Mouse (Mus musculus) ES-E14 (cell line): Measurements from ENCODE around the gene Gm49601. TPM values are rescaled to one million over a fixed set of nuclear protein-coding genes. Genes with fewer than 3 reads are reported as not detected.

Source experiments
- DNase-seq: peaks from one replicate; pipeline ENCODE4 v3.0.0-alpha.2; 2013; ENCODE audit warnings: low read depth, low spot score
- H3K27ac ChIP-seq: 2 replicates; pipeline ENCODE4 v1.5.1; 2012; ENCODE audit warnings: low read depth, mild to moderate bottlenecking, low read length, moderate library complexity, mixed read lengths; ENCODE audit not compliant: poor library complexity, insufficient read depth, severe bottlenecking
- H3K36me3 ChIP-seq: 2 replicates; pipeline ENCODE4 v1.6.1; 2012; ENCODE audit warnings: mild to moderate bottlenecking, low read length, moderate library complexity, mixed read lengths; ENCODE audit not compliant: control insufficient read depth, poor library complexity, insufficient read depth, severe bottlenecking
- H3K4me1 ChIP-seq, 2 experiments: fragments of 150-350 bp in 1 of 2; sonication (generic) in 1 of 2; 2 replicates each; pipeline ENCODE4 v1.6.1; 2012; ENCODE audit warnings: low read length in 2 of 2, mild to moderate bottlenecking in 1 of 2, mixed read lengths in 1 of 2; ENCODE audit not compliant: control insufficient read depth in 2 of 2, insufficient read depth in 2 of 2, poor library complexity in 1 of 2
- H3K4me3 ChIP-seq, 2 experiments: fragments of 150-350 bp in 1 of 2; sonication (generic) in 1 of 2; 2 replicates each; pipeline ENCODE4 v1.5.1; 2012; ENCODE audit warnings: low read length in 2 of 2, low read depth in 1 of 2, mild to moderate bottlenecking in 1 of 2, mixed read lengths in 1 of 2; ENCODE audit not compliant: insufficient read depth in 1 of 2, poor library complexity in 1 of 2, severe bottlenecking in 1 of 2
- H3K9ac ChIP-seq: 2 replicates; pipeline ENCODE4 v1.6.1; 2012; ENCODE audit warnings: low read depth, mild to moderate bottlenecking, low read length, mixed read lengths; ENCODE audit not compliant: poor library complexity, insufficient read depth, severe bottlenecking
- H3K9me3 ChIP-seq: fragments of 150-350 bp; sonication (generic); 2 replicates; pipeline ENCODE4 v1.6.1; 2012; ENCODE audit warnings: low read depth, mild to moderate bottlenecking, low read length; ENCODE audit not compliant: control insufficient read depth, insufficient read depth
- CHD2 ChIP-seq: IDR thresholded peaks from 2 replicates; pipeline ENCODE4 v1.6.1; 2014; ENCODE audit warnings: mild to moderate bottlenecking, low read depth, low read length, inconsistent platforms
- HCFC1 ChIP-seq: IDR thresholded peaks from 2 replicates; pipeline ENCODE4 v1.6.1; 2012; ENCODE audit warnings: low read length, inconsistent platforms, borderline replicate concordance; ENCODE audit not compliant: insufficient read depth
- MAFK ChIP-seq: IDR thresholded peaks from 2 replicates; pipeline ENCODE4 v1.6.1; 2014; ENCODE audit warnings: mild to moderate bottlenecking, low read depth, low read length, inconsistent platforms; ENCODE audit not compliant: insufficient read depth
- ZC3H11A ChIP-seq: IDR thresholded peaks from 2 replicates; pipeline ENCODE4 v1.6.1; 2012; ENCODE audit warnings: low read depth, mild to moderate bottlenecking, inconsistent platforms, low read length, borderline replicate concordance
- ZNF384 ChIP-seq: IDR thresholded peaks from 2 replicates; pipeline ENCODE4 v1.6.1; 2012; ENCODE audit warnings: low read depth, low read length, inconsistent platforms
- in situ Hi-C, 2 experiments: fragments of 600-800 bp; cut with MboI; formaldehyde crosslinking; loops; one replicate each; pipeline ENCODE4 v1.15.1; 2025; ENCODE audit warnings: low sequenced_read_pairs in 2 of 2, inconsistent platforms in 1 of 2; ENCODE audit not compliant: unreplicated experiment in 2 of 2
- total RNA-seq: library from RNA; depleted of rRNA; stranded (reverse); fragments of 300-350 nt; gene quantifications from 2 replicates; pipeline ENCODE4 v1.2.3, GENCODE M21; 2012

Gm49601 gene
- total RNA-seq, 1 experiment = 1.7 TPM

- Histone ChIP-seq H3K4me1 (peaks cover 0 to 5% of the 10 kb centered on the region in 2 experiments; a peak in 1 of 4 replicates), H3K9me3 (no peaks in the 10 kb centered on the region), H3K36me3 (no peaks in the 10 kb centered on the region), H3K9ac (no peak overlapping the region), H3K27ac (no peak overlapping the region), H3K4me3 (no peak overlapping the region)
- in situ Hi-C loops = no loop called here
- no peak for TF ChIP-seq CHD2
- no peak for TF ChIP-seq ZNF384
- no peak for TF ChIP-seq MAFK
- no peak for TF ChIP-seq HCFC1
- TF ChIP-seq ZC3H11A = no peak
- DNase-seq = no peak
Observed at GRCm38 (mm10) chr16:18644485-18644884, 18.3 kb upstream of the Gm49601 start.

- no peak for TF ChIP-seq MAFK
- no peak for TF ChIP-seq ZC3H11A
- TF ChIP-seq ZNF384 = no peak
- TF ChIP-seq CHD2 = no peak
- no peak for TF ChIP-seq HCFC1
Observed at GRCm38 (mm10) chr16:18643406-18643998, 17.3 kb upstream of the Gm49601 start.

GRCm38 (mm10) chr16:18642897-18643296 lies 16.7 kb upstream of the Gm49601 start:
- Histone ChIP-seq H3K9ac (no peak overlapping the region), H3K9me3 (no peaks in the 10 kb centered on the region), H3K4me1 (peaks cover 0 to 5% of the 10 kb centered on the region in 2 experiments; a peak in 1 of 4 replicates), H3K4me3 (no peak overlapping the region), H3K36me3 (no peaks in the 10 kb centered on the region), H3K27ac (no peak overlapping the region)
- no peak for DNase-seq
- no peak for TF ChIP-seq HCFC1
- no peak for TF ChIP-seq ZNF384
- no peak for TF ChIP-seq ZC3H11A
- no peak for TF ChIP-seq CHD2
- TF ChIP-seq MAFK = no peak
- in situ Hi-C loops = no loop called here

More at GRCm38 (mm10) chr16:18643406-18643998, 17.3 kb upstream of the Gm49601 start:
- H3K9me3 ChIP-seq = no peaks in the 10 kb centered on the region
- H3K4me1 ChIP-seq = peaks cover 0 to 5% of the 10 kb centered on the region in 2 experiments; a peak in 1 of 4 replicates
- no peak overlapping the region for H3K9ac ChIP-seq
- H3K36me3 ChIP-seq = no peaks in the 10 kb centered on the region
- no peak for DNase-seq
- in situ Hi-C loops = no loop called here
- H3K4me3 ChIP-seq = no peak overlapping the region
- no peak overlapping the region for H3K27ac ChIP-seq

- no peak overlapping the region for H3K27ac ChIP-seq
- H3K36me3 ChIP-seq = no peaks in the 10 kb centered on the region
- H3K4me3 ChIP-seq = no peak overlapping the region
- no peak for DNase-seq
- no peak overlapping the region for H3K9ac ChIP-seq
- H3K9me3 ChIP-seq = no peaks in the 10 kb centered on the region
- peaks cover 0 to 4% of the 10 kb centered on the region in 2 experiments; a peak in 1 of 4 replicates for H3K4me1 ChIP-seq
- no peak for TF ChIP-seq CHD2
- no peak for TF ChIP-seq MAFK
- no peak for TF ChIP-seq HCFC1
- no peak for TF ChIP-seq ZNF384
- TF ChIP-seq ZC3H11A = no peak
- in situ Hi-C loops = no loop called here
Observed at GRCm38 (mm10) chr16:18642291-18642690, 16.1 kb upstream of the Gm49601 start.

- Histone ChIP-seq H3K36me3 (no peaks in the 10 kb centered on the region), H3K4me3 (no peak overlapping the region), H3K27ac (no peak overlapping the region), H3K9ac (no peak overlapping the region), H3K9me3 (no peaks in the 10 kb centered on the region), H3K4me1 (peaks cover 0 to 6% of the 10 kb centered on the region in 2 experiments; a peak in 2 of 4 replicates)
- DNase-seq = no peak
- in situ Hi-C loops = no loop called here
- TF ChIP-seq ZNF384 = no peak
- no peak for TF ChIP-seq ZC3H11A
- no peak for TF ChIP-seq CHD2
- no peak for TF ChIP-seq HCFC1
- TF ChIP-seq MAFK = no peak
Observed at GRCm38 (mm10) chr16:18639382-18639929, 13.2 kb upstream of the Gm49601 start.
